Mouse (Mus musculus): ENCODE data around the gene Gm5089.

DNA sequence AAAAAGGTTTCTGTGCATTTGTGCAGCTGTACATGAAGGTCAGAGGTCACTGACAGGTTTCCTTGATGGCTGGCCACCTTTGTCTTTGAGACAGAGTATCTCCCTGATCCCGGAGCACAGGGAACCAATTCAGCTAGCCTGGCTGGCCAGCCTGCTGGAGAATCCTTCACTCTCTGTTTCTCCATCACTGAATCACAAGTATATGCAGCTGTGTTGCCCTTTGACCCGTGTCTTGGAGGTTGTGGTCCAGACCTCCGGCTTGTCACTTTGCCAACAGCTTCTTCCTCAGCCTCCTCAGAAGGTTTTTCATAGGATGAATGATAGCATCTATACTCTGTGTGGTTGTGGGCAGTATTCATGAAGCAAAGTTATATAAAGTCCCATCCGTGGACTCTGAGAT, 52.2 kb downstream of the Gm5089 start:
- TF ChIP-seq CTCF (IDR thresholded peaks at IDR 0.05) (no peak), EP300 (IDR thresholded peaks at IDR 0.05) (no peak)

Measured in lung, postnatal 0 days (tissue).